Mouse (Mus musculus) heart, adult 11 months (tissue): ENCODE results near the gene Adam8.
A peak's percentile ranks its signal among the peaks of the same experiment; 100 is the strongest.

Experiments used
- DNase-seq: peaks from one replicate; pipeline ENCODE4 v3.0.0; 2022

Gene Adam8

DNA sequence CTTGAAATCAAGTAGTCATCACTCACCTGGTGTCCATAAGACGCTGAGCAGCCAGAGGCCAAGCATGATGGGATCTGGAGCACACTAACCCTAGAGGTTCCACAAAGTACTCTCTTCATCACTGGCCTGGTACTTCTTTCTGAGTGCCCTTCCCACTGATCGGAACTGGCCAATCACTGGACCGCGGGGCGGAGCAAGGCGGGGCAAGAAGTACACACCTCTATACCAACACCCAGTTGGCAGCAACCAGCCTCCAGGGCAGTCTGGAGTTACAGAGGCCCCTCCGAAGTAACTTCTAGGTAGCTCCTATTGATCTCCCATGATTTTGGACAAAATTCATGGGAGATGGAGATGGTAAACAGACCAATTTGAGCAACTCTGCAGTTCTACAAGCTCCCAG, at the start of gene Adam8:
Gene Adam8 (minus strand): TSS at position 157 of the 400 bp plus-strand sequence.
- DNase-seq = no peak

DNA sequence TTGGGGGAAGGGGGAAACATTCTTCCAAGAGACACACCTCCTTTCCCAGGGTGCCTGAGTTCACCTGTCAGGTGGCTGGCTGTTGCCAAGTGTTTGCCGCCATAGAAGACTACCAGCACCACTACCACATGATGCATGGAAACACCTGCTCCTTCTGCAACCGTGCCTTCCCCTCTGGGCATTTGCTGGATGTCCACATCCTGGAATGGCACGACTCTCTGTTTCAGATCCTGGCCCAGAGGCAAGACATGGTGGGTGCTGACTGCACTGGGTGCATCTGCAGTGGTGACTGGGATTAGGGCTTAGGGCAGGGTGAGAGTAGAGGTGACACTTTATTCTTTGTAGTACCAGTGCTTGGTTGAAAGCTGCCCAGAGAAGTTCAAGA, 44.8 kb upstream of the Adam8 start:
- peak; percentile 90 for DNase-seq

DNA sequence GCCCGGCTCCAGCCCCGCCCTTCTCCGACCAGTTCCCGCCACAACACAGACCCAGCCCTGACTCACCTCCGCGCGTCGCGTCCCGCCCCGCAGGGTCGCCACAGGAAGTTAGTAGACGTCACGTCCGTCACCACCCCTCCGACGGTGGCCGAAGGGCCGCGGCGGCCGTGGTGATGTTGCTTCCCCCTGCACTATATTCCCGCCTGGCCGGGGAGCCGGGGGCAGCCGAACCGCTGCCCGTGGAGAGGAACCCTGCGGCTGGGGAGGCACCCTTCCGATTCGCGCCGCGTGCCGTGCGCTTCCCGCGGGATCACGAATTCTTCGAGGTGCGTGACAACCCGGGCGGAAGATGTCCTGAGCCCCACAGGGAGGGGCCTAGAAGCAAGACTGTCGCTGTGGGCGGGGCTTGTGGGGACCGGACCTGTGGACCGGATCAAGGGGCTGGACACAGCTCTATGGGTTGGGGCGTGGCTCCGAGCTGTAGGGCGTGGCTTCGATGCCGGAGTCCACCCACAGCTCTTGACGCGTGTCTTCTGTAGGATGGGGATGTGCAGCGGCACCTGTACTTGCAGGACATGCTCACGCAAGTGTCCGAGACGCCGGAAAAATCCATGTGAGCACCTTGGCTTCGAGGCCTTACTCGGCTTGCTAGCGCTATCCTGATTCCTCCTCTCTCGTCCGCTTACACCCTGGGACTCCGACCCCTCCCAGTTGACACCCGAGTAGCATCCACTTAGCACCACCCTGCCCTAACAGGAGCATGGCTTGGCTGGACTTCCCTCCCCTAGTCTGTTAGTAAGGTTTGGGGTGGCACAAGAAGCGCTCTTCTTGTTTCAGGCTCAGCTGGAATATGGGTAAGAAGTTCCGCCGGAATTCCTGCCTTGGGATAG, 44.2 kb upstream of the Adam8 start, which contains the start of the genes Zfp511 and Tubgcp2:
Gene Zfp511 (plus strand): TSS at position 111 of the 890 bp plus-strand sequence.
Gene Tubgcp2 (minus strand): TSS at position 389 of the 890 bp plus-strand sequence.
- DNase-seq = peak; percentile 100

DNA sequence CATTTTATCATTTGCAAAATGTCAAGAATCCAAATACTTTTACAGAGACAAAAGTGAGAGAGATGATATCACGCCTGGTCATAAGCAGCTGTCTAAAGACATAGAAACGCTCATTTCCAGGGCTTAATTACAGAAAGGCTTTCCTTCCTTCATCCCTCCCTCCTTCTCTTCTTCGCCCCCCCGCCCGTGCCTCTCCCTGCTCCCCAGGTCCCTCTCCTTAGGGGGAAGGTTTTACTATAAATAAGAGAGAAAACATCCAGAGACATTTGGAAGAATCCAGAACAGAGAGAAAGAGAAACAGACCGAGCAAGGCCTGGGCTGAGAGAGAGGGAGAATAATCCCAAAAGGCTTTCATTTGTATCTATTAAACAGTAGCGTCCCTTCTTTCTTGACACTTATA, 43.1 kb upstream of the Adam8 start:
- peak; percentile 74 for DNase-seq

DNA sequence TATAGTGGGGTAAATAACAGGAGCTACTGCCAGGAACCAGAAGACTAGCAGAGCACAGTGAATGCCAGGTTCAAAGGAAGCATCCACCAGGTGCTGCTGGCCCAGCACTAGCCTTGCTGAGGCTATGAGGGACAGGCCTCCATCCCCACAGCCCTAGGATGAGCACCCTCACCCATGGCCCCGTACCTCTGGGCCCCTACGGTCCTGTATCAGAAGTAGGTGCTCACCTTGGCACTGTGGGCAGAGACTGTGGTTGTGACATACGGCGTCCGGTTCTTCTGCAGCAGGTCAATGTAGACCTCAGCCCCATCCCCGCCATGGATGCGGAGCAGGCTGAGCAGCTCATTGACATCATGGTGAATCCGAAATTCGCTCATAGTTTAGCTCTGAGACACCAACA, 41.0 kb upstream of the Adam8 start:
- peak; percentile 76 for DNase-seq

DNA sequence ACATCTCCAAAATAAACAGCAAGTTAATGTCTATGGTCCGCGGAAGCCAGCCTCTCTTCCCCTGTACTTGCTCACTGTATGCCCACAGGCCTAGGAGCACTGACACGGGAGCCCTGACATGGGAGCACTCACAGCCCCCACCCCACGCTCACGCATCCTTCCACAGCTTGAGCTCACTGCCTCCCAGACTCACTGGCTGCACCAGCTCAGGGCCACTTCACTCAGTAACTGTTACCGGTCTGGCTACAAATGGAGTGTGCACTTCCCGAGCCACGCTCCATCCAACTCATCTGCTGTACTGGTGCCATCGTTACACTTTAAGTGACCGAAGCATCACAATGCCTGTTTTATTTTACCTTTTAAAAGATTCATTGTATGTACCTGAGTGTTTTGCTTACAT, 40.0 kb upstream of the Adam8 start:
- DNase-seq = peak; percentile 72

DNA sequence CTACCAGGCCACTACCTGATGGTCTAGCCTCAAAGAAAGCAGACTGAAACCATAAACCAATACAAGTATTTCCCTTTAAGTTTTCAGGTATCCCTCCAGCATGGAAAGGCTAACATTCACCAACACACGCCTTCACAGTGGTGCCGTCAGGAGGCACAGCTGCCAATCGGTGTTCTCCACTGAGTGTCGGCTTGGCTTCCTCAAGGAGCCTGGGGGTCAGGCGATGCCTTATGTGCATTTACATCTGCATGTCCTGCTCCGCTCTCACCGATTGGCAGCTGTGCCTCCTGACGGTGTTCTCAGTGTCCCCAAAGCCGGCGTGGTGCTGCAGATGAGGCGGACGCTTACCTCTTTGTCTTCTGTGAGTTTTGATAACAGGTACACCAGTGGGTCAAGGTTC, 39.4 kb upstream of the Adam8 start:
- peak; percentile 66 for DNase-seq

GRCm38 (mm10) chr7:140011336-140011735, 19.0 kb upstream of the Adam8 start:
- peak; percentile 60 for DNase-seq

- DNase-seq = peak; percentile 64
Measured at GRCm38 (mm10) chr7:140007781-140008180, 15.4 kb upstream of the Adam8 start.

DNA sequence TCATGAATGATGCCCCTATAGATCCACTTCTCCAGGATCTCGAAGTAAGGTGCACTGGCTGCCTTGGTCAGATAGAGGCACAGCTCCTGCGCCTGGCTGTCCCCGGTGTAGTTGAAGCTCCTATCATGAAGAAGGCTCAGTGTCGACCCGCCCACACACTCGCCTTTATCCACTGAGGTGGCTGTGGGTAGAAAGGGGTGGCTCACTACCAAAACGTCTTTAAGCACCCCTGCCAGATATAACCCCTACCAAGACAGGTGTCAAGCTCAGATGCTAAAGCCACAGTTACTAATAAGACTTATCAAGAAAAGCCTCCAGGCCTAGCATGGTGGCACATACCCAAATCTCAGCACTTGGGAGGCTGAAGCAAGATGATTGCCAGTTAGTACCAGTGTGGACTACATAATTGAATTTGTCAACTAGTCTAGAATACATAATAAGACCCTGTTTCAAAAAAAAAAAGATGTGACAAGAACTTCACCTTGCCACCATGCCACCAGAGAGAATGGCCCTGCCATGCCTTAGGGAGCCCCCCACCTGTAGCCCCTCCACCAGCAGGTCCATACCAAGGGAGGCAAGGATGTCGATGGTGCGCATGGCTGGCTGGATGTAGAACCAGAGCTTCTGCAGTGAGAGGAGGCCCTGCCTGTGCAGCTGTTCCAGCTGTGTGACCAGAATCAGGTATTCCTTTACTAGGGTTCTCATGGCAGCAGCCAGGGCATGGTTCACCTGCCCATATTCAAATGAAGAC, 14.7 kb upstream of the Adam8 start:
- DNase-seq = peak; percentile 73

GRCm38 (mm10) chr7:140004666-140005065, 12.3 kb upstream of the Adam8 start:
- DNase-seq = peak; percentile 80

- peak; percentile 53 for DNase-seq
Measured at GRCm38 (mm10) chr7:140001086-140001740, 8.9 kb upstream of the Adam8 start.

- DNase-seq = peak; percentile 71
Measured at GRCm38 (mm10) chr7:139998691-139999350, 6.5 kb upstream of the Adam8 start.

DNA sequence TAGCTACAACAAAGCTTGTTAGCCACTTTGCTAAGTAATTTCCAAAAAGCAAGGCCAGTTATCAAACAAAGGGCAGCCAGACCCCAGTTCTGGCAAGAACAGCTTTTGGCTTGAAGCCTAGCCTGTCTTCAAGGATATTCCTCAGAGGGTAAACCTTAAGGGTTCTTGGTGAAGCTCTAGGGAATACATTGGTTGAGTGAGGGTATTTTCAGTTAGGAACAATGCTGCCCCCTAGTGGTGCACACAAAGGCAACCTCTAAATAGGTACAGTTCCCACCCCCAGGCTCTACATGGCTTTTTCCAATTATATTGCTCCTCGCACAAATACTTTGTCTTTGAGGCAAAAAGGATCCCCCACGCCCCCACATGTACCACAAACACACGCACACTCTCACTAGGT, 2.3 kb upstream of the Adam8 start:
- peak; percentile 91 for DNase-seq

- DNase-seq = peak; percentile 70
Measured at GRCm38 (mm10) chr7:139994202-139994601, 1.8 kb upstream of the Adam8 start.

DNA sequence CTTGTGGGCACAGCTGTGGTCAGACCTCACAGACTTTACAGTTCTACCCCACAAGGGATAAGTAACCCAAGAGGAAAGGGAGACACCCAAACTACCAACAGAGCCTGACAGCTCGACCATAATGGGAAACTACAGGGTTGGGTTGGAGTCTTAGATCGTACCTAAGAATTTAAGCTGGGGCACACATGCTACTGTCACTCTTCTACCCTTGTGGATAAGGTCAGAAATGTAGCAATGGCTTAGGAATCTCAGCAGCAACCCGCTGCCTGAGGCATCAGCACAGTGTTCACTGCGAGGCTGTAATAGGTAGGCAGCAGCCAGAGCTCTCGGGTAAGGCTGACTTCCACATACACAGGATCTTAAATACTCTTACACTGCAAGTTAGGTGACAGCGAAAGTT, 1.2 kb upstream of the Adam8 start:
- DNase-seq = peak; percentile 61

GRCm38 (mm10) chr7:139990864-139991394, 1.4 kb downstream of the Adam8 start:
- no peak for DNase-seq

DNA sequence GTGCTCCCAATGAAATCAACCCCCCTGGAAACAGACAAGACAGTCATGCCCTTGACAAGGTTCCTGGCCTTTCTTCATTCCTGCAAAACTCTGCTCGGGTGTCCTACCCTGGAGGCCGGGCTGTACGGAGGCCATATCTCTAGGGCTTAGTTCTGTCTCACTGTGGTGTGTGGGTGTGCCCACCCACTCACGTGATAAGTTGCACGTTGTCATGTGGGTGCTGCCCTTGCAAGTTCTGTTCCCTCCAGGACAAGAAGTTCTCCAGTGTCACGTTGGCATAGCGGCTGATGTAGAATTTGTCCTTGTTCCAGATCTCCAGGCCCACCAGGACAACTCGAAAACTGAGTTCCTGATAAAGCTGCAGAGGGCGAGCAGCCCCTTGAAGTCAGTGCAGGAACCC, 4.1 kb downstream of the Adam8 start:
- DNase-seq = no peak

- no peak for DNase-seq
Measured at GRCm38 (mm10) chr7:139984505-139984904, 7.9 kb downstream of the Adam8 start.

- DNase-seq = no peak
Measured at GRCm38 (mm10) chr7:139982058-139982457, 10.3 kb downstream of the Adam8 start.

GRCm38 (mm10) chr7:139980778-139981177, 11.6 kb downstream of the Adam8 start:
- DNase-seq = no peak

DNA sequence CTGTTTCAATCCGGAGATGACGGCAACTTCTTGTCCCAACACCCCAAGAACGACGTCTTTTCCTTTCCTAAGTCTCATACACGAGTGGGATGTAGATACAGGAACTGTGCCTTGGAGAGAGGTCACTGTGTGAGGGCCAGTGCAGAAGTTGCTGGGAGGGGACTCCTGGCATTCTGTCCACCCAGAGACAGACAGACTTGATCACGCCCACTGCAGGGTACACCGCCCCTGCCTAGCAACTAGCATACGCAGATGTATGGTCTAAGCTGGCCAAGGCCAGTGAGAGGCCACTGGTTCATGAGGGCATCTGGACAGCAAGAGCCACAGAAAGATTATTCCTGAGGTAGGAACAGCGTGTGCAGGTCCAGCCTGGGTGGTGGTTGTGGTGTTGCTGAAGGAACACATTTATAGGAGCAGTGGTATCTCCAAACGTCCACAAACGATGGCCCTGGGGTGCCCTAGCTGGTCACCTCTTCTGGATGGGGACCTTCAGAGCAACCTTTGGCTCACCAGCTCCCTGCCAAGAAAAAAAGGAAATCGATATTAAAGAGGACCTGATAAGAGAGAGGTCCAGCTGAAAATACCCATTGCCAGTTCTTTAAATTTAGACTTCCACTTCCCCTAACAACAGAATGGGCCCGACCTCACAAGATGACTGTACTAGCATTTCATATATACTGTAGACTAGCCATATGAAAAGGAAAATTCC, 13.2 kb downstream of the Adam8 start:
- peak; percentile 94 for DNase-seq
